Mouse (Mus musculus) monocyte, adult 2 months (primary cell): Measurements from ENCODE around the gene 5031410I06Rik.
"Not testable (repeated sequence)": the region's sequence is repeated elsewhere in the genome, so short reads cannot be mapped to it uniquely, and the experiment has no call there.

Source experiments
- DNase-seq, 2 experiments: peaks; one replicate each; pipeline ENCODE4 v3.0.0; 2022; ENCODE audit warnings: low spot score in 2 of 2, low read depth in 1 of 2

5031410I06Rik gene

GRCm38 (mm10) chr5:26105262-26105661 is at the start of gene 5031410I06Rik:
TSS of gene 5031410I06Rik (minus strand) at chr5:26105362.
- not testable (repeated sequence) for DNase-seq

DNA sequence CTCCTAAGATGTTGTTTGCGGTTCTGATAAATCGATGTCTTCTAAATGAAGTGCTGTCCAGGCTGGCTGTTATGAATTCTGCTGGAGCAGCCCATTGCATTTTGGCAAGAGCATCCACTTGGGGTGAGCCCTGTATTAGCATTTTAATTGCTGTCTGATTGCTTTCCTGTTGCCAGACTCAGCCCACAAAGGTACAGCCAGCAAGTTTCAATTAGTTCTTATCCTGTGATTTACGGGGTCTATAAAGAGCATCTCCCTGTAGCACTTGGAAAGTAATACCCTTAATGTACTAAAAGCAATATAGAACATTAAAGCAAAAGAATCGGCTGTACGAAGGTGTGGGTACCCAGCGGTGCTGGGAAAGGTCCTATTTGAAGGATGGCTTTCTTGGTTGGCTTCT is 37.7 kb upstream of the 5031410I06Rik start:
- no peak for DNase-seq

- not testable (repeated sequence) for DNase-seq
Measured at GRCm38 (mm10) chr5:26121321-26121720, 16.2 kb upstream of the 5031410I06Rik start, which contains the start of gene Gm10220. TSS of gene Gm10220 (minus strand) at chr5:26121421.

DNA sequence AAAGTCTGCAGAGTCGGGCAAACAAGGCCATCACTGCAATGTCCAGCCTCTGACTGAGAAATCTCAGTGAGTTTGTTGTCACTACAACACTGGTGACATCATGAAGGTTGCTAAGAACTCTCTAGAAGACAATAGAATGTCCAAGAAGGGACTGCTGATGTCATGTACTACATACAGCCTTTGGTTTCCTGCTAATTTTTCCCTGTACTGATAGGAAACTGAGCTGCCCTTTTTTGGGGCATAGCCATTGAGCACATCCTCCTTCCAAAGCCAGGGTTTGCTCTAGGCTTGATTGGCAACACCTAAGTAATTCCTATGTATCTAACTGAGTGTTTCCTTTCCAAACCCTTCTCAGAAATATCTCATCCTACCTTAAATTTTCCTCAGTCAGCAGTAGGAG is 16.0 kb downstream of the 5031410I06Rik start, which contains the start of gene Gm10471:
Gene Gm10471 (minus strand): TSS at position 101 of the 400 bp plus-strand sequence.
- DNase-seq, result not testable (repeated sequence)

DNA sequence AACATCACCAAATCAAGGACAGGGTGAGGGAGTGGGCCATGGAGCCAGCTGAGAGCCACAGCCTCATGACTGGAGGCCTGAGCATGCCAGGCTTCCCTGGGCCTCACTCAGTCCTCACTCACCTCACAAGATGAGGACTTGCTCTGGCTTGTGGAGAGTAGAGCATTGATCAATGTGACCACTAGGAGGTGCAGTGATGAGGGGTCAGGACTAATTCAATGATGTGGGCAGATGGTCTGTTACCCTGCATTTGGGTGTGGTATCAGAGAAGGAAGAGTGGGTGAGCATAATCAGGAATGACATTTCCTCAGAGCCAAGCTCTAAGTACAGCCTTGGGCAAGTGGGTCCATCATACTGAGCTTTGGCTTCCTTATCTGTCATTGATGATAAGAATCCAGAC is 26.1 kb downstream of the 5031410I06Rik start:
- not testable (repeated sequence) for DNase-seq

- DNase-seq, result no peak
Measured at GRCm38 (mm10) chr5:26070716-26071115, 34.4 kb downstream of the 5031410I06Rik start.

DNA sequence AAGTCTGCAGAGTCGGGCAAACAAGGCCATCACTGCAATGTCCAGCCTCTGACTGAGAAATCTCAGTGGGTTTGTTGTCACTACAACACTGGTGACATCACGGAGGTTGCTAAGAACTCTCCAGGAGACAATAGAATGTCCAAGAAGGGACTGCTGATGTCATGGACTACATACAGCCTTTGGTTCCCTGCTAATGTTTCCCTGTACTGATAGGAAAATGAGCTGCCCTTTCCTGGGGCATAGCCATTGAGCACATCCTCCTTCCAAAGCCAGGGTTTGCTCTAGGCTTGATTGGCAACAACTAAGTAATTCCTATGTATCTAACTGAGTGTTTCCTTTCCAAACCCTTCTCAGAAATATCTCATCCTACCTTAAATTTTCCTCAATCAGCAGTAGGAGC is 46.7 kb downstream of the 5031410I06Rik start, which contains the start of gene Gm7347:
Gene Gm7347 (minus strand): TSS at position 101 of the 400 bp plus-strand sequence.
- not testable (repeated sequence) for DNase-seq
